Mouse (Mus musculus): ENCODE results near the gene Adra2b. TPM values are rescaled to one million over a fixed set of nuclear protein-coding genes. Genes with fewer than 3 reads are reported as not detected.
A peak's percentile ranks its signal among the peaks of the same experiment; 100 is the strongest.

Gene Adra2b
- polyA plus RNA-seq, 1 experiment from 2014 or later = 0.41 TPM

GRCm38 (mm10) chr2:127341159-127341558 lies 21.8 kb upstream of the Adra2b start:
- peaks cover 16% of the 10 kb centered on the region for H3K4me1 ChIP-seq
- peaks cover 16% of the 10 kb centered on the region for H3K27me3 ChIP-seq
- no peak overlapping the region for H3K9ac ChIP-seq
- no peak for ATAC-seq (ENCODE audit: borderline replicate concordance, extremely low read depth, low FRiP score, low TSS enrichment)
- no peak overlapping the region for H3K4me2 ChIP-seq
- no peaks in the 10 kb centered on the region for H3K36me3 ChIP-seq
- 13% methylated on average over 3 of the region's 3 CpGs for WGBS
- H3K27ac ChIP-seq = no peak overlapping the region
- no peaks in the 10 kb centered on the region for H3K9me3 ChIP-seq
- H3K4me3 ChIP-seq = no peak overlapping the region

- 65% methylated on average over 1 of the region's 1 CpGs for WGBS
- H3K9ac ChIP-seq = no peak overlapping the region
- H3K9me3 ChIP-seq = no peaks in the 10 kb centered on the region
- no peak overlapping the region for H3K4me2 ChIP-seq
- no peaks in the 10 kb centered on the region for H3K27me3 ChIP-seq
- no peak for ATAC-seq (ENCODE audit: borderline replicate concordance, extremely low read depth, low FRiP score, low TSS enrichment)
- H3K27ac ChIP-seq = no peak overlapping the region
- no peak overlapping the region for H3K4me3 ChIP-seq
- H3K36me3 ChIP-seq = no peaks in the 10 kb centered on the region
- H3K4me1 ChIP-seq = no peaks in the 10 kb centered on the region
These were observed 16.7 kb upstream of the Adra2b start for GRCm38 (mm10) chr2:127346334-127346733.

DNA sequence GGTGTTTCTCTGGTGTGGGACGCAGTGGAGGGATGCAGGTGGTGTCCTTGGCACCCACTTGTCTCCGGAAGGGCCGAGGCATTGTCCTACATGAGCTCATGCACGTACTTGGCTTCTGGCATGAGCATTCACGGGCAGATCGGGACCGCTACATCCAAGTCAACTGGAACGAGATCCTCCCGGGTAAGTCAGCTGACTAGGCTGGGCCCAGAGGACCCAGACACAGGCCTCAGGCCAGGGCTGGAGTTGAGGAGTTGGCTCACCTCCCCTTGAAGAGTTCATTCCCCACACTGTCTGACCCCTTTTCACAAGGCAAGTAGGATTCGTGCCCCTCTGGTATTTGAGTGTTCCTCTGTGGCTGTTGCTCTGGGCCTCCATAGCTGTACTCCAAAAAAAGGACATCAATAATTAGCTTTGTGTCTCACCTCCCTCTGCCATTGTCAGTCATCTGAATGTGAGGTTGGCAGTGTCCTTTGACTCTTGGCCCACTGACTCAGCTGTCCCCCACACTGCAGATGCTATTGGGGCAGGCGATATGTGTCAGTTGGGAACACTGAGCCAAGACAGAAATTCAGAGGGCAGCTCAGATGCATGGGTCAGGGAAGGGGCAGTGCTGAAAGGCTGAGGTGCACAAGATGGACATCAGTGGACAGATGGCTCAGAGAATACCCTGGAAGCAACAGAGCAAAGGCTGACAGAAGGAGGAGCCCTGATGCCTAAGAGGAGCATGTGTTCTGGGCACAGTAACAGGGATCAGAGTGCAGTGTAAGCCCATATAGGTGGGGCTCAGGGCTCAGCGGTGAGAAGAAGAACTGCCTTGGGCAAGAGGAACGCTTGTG lies 15.6 kb upstream of the Adra2b start:
- Histone ChIP-seq H3K27ac (no peak overlapping the region), H3K4me1 (no peaks in the 10 kb centered on the region), H3K27me3 (no peaks in the 10 kb centered on the region), H3K36me3 (no peaks in the 10 kb centered on the region), H3K9ac (no peak overlapping the region), H3K4me2 (no peak overlapping the region), H3K4me3 (no peak overlapping the region), H3K9me3 (no peaks in the 10 kb centered on the region)
- 71% methylated on average over 13 of the region's 13 CpGs for WGBS
- ATAC-seq (ENCODE audit: borderline replicate concordance, extremely low read depth, low FRiP score, low TSS enrichment) = no peak

DNA sequence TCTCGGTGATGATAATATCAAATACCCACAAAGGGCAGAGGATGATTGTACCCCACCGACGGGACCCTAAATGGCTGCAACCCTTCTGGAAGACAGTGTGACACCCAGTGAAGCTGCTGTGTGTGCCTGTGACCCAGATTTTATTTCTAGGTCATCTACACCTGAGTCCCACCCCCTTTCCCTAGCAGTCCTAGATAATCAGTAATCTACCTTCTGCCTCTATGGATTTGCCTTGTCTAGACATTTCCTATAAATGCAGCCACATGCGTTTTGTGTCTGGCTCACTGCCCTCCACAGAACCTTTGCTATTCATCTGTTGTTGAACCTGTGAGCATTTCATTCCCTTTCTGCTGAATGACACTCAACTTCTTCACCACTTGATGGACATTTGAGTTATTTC lies 9.1 kb upstream of the Adra2b start:
- WGBS = 83% methylated on average over 4 of the region's 4 CpGs

DNA sequence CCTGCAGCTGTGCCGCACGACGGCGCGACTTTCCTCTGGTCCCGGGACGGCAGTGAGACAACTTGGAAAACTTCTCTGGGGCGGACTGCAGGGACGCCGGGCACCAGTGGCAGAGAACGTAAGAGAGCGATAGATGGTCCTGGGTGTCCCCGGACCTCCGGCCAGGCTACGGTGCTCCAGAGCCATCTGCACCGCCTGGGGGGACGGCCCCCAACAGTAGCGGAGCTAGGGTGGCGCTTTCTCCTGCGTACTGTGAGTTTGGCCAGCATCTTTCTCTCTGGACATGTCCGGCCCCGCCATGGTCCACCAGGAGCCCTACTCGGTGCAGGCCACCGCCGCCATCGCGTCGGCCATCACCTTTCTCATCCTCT lies 259 bp downstream of the Adra2b start:
- Histone ChIP-seq H3K4me2 (peak overlapping the region; percentile 74), H3K36me3 (no peaks in the 10 kb centered on the region), H3K9ac (no peak overlapping the region), H3K9me3 (no peaks in the 10 kb centered on the region), H3K27ac (no peak overlapping the region), H3K4me3 (peak overlapping the region; percentile 41), H3K4me1 (peaks cover 16% of the 10 kb centered on the region), H3K27me3 (peaks cover 75% of the 10 kb centered on the region)
- peak; percentile 24; the same call in 1 of the 2 replicates for ATAC-seq (ENCODE audit: borderline replicate concordance, extremely low read depth, low FRiP score, low TSS enrichment)
- under 1% methylated on average over 28 of the region's 28 CpGs for whole genome bisulfite sequencing

More for the DNA sequence above, 9.1 kb upstream of the Adra2b start:
- Histone ChIP-seq H3K4me2 (no peak overlapping the region), H3K27ac (no peak overlapping the region), H3K9ac (no peak overlapping the region), H3K4me3 (no peak overlapping the region), H3K9me3 (no peaks in the 10 kb centered on the region), H3K27me3 (no peaks in the 10 kb centered on the region; the same call in none of the 2 replicates), H3K36me3 (no peaks in the 10 kb centered on the region), H3K4me1 (no peaks in the 10 kb centered on the region)
- ATAC-seq (ENCODE audit: borderline replicate concordance, extremely low read depth, low FRiP score, low TSS enrichment) = no peak

GRCm38 (mm10) chr2:127363696-127364095 lies 688 bp downstream of the Adra2b start:
- no peaks in the 10 kb centered on the region for H3K36me3 ChIP-seq
- 5% methylated on average over 20 of the region's 20 CpGs for WGBS
- H3K4me3 ChIP-seq = peak overlapping the region; percentile 41
- no peak overlapping the region for H3K9ac ChIP-seq
- peaks cover 16% of the 10 kb centered on the region for H3K4me1 ChIP-seq
- H3K27ac ChIP-seq = no peak overlapping the region
- ATAC-seq (ENCODE audit: borderline replicate concordance, extremely low read depth, low FRiP score, low TSS enrichment) = no peak
- H3K27me3 ChIP-seq = peaks cover 75% of the 10 kb centered on the region
- no peaks in the 10 kb centered on the region for H3K9me3 ChIP-seq
- H3K4me2 ChIP-seq = peak overlapping the region; percentile 74

- no peak for ATAC-seq (ENCODE audit: borderline replicate concordance, extremely low read depth, low FRiP score, low TSS enrichment)
- H3K4me2 ChIP-seq = 0 out of 2 replicates have a peak overlapping the region, but pooled peaks have one; percentile 74
- no peak overlapping the region for H3K4me3 ChIP-seq
- H3K9me3 ChIP-seq = no peaks in the 10 kb centered on the region
- 11% methylated on average over 8 of the region's 8 CpGs for WGBS
- peaks cover 79% of the 10 kb centered on the region for H3K27me3 ChIP-seq
- no peaks in the 10 kb centered on the region for H3K36me3 ChIP-seq
- H3K4me1 ChIP-seq = peaks cover 16% of the 10 kb centered on the region
- no peak overlapping the region for H3K27ac ChIP-seq
- H3K9ac ChIP-seq = no peak overlapping the region
These were observed 1.4 kb downstream of the Adra2b start for GRCm38 (mm10) chr2:127364452-127364851.

DNA sequence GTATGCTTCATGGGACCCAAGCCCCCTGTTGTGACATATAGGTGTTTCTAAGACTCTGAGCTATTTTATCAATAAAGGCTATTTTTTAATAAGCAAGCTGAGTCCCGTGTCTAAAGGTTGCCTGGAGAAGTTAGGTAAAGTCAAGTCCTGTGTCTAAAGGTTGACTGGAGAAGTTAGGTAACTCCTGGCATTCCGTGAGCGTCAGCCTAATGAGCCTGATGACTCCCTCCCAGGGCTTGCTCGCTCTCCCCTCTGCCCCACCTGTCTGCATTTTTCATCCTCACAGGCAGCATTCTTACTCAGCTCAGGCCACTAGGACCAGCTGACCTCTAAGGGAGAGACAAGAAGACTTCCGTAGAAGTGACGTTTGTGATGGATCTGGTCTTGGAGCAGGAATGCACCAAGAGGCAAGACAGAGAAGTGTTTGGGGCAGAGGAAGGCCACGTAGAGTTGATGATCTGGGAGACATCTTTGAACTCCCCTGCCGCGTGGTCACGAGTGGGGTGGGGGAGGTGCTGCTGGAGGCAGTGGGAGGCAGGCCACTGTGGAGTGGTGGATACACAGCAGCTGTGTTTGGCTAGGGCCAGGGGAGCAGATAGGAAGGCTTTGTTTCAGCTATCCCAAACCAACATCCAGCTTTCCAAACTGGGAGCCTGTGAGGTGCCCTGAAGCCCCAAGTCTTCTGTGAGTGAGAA lies 4.3 kb downstream of the Adra2b start:
- H3K4me2 ChIP-seq = no peak overlapping the region
- H3K36me3 ChIP-seq = no peaks in the 10 kb centered on the region
- ATAC-seq (ENCODE audit: borderline replicate concordance, extremely low read depth, low FRiP score, low TSS enrichment) = no peak
- H3K9me3 ChIP-seq = no peaks in the 10 kb centered on the region
- H3K9ac ChIP-seq = no peak overlapping the region
- no peak overlapping the region for H3K4me3 ChIP-seq
- no peak overlapping the region for H3K27ac ChIP-seq
- peaks cover 16% of the 10 kb centered on the region for H3K4me1 ChIP-seq
- 23% methylated on average over 10 of the region's 10 CpGs for WGBS
- peaks cover 62% of the 10 kb centered on the region for H3K27me3 ChIP-seq

DNA sequence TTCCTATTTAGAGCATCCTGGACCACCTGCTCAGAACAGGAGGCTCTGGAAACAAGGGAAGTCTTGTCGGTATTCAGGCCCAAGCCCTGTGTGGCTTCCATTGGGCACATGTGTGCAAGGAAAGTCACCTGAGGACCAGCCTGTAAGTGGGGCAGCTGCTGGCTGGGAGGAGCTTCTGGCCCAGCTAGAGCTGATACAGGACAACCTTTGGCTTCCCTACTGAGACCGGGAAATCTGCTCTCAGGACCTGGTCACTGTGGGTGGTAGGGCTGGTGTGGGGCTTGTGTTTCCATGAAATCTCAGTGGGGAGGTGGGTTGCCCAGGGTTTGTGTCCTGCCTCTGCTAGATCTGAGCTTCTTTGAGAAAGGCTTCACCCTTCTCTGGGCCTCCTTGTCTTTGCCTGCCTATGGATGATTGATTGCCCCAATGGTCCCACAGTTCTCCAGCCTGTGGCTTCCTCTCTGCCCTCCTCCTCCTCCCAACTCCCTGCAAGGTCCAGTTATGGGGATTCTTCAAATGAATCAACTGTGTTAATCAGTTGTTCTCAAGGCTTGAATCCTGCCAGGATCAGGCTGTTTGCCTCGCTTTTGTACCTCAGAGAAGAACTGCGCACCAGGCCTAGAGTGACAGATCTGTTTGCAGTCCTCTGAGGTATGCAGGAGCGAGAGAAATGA lies 6.8 kb downstream of the Adra2b start:
- no peak for ATAC-seq (ENCODE audit: borderline replicate concordance, extremely low read depth, low FRiP score, low TSS enrichment)
- Histone ChIP-seq H3K4me1 (no peaks in the 10 kb centered on the region), H3K9me3 (no peaks in the 10 kb centered on the region), H3K4me2 (no peak overlapping the region), H3K36me3 (no peaks in the 10 kb centered on the region), H3K27ac (no peak overlapping the region), H3K4me3 (no peak overlapping the region), H3K27me3 (peaks cover 37% of the 10 kb centered on the region), H3K9ac (no peak overlapping the region)
- 38% methylated on average over 5 of the region's 5 CpGs for WGBS

GRCm38 (mm10) chr2:127370561-127371483 lies 7.8 kb downstream of the Adra2b start:
- Histone ChIP-seq H3K27me3 (peaks cover 27% of the 10 kb centered on the region), H3K4me1 (0 out of 2 replicates have a peak, but pooled peaks cover 6% of the 10 kb centered on the region), H3K4me2 (no peak overlapping the region), H3K27ac (no peak overlapping the region), H3K4me3 (no peak overlapping the region), H3K9ac (no peak overlapping the region), H3K9me3 (no peaks in the 10 kb centered on the region), H3K36me3 (no peaks in the 10 kb centered on the region)
- WGBS = 21% methylated on average over 9 of the region's 9 CpGs
- ATAC-seq (ENCODE audit: borderline replicate concordance, extremely low read depth, low FRiP score, low TSS enrichment) = no peak

GRCm38 (mm10) chr2:127371484-127371861 lies 8.5 kb downstream of the Adra2b start:
- H3K27ac ChIP-seq = no peak overlapping the region
- 0 out of 2 replicates have a peak, but pooled peaks cover 8% of the 10 kb centered on the region for H3K4me1 ChIP-seq
- ATAC-seq (ENCODE audit: borderline replicate concordance, extremely low read depth, low FRiP score, low TSS enrichment) = 0 out of 2 replicates have a peak, but pooled peaks have one; percentile 32
- peaks cover 20% of the 10 kb centered on the region for H3K27me3 ChIP-seq
- H3K36me3 ChIP-seq = no peaks in the 10 kb centered on the region
- H3K4me3 ChIP-seq = no peak overlapping the region
- H3K9ac ChIP-seq = no peak overlapping the region
- H3K4me2 ChIP-seq = no peak overlapping the region
- 46% methylated on average over 1 of the region's 1 CpGs for WGBS
- H3K9me3 ChIP-seq = no peaks in the 10 kb centered on the region
